Mouse (Mus musculus) small intestine, adult 2 months (tissue): ENCODE data around the gene Man2a1. TPM values are rescaled to one million over a fixed set of nuclear protein-coding genes. Genes with fewer than 3 reads are reported as not detected.

ENCODE experiments used
- H3K27ac ChIP-seq: fragments of 200-500 bp; 2 replicates; pipeline ENCODE4 v1.5.1; 2012; ENCODE audit warnings: low read depth, low read length, control low read depth, inconsistent platforms; ENCODE audit not compliant: insufficient read depth
- H3K27me3 ChIP-seq: fragments of 200-500 bp; 2 replicates; pipeline ENCODE4 v1.6.1; 2012; ENCODE audit warnings: mild to moderate bottlenecking, moderate library complexity, low read length, inconsistent platforms; ENCODE audit not compliant: control insufficient read depth, insufficient read depth
- H3K36me3 ChIP-seq: fragments of 200-500 bp; 2 replicates; pipeline ENCODE4 v1.6.1; 2012; ENCODE audit warnings: mild to moderate bottlenecking, low read length, control low read depth, inconsistent platforms; ENCODE audit not compliant: control insufficient read depth, insufficient read depth
- H3K4me1 ChIP-seq: fragments of 200-500 bp; 2 replicates; pipeline ENCODE4 v1.6.1; 2012; ENCODE audit warnings: low read length, inconsistent platforms, mixed read lengths; ENCODE audit not compliant: control insufficient read depth, insufficient read depth, insufficient read length
- H3K4me3 ChIP-seq: fragments of 200-500 bp; 2 replicates; pipeline ENCODE4 v1.5.1; 2012; ENCODE audit warnings: low read depth, mild to moderate bottlenecking, control low read depth, inconsistent platforms, low read length, moderate library complexity
- CTCF ChIP-seq: fragments of 200-500 bp; IDR thresholded peaks from 2 replicates; pipeline ENCODE4 v1.5.1; 2012; ENCODE audit warnings: low read depth, mild to moderate bottlenecking, control low read depth, inconsistent platforms, low read length, moderate library complexity, mixed read lengths; ENCODE audit not compliant: insufficient replicate concordance, insufficient read length; ENCODE audit errors: extremely low read depth
- POLR2A ChIP-seq: fragments of 200-500 bp; IDR thresholded peaks from 2 replicates; pipeline ENCODE4 v1.6.1; 2012; ENCODE audit warnings: low read depth, mild to moderate bottlenecking, control low read depth, inconsistent platforms, low read length, moderate library complexity
- WGBS: fragments of 180-500 bp; shearing (Covaris S2); methylation state at CpG from one replicate; pipeline ENCODE4 v1.1.7; 2018; 5-methylcytosine and 5-hydroxymethylcytosine counted together
- polyA plus RNA-seq: library from polyadenylated mRNA; depleted of rRNA; stranded (reverse); fragments of >200 nt; gene quantifications from 2 replicates; pipeline ENCODE4 v1.2.3, GENCODE M21; 2012; rRNA removed

Man2a1 gene
- 4.8 and 6.7 TPM in 2 replicates for polyA plus RNA-seq

GRCm38 (mm10) chr17:64600372-64601090 is at the start of gene Man2a1:
Gene Man2a1, plus strand, starts transcription at chr17:64600736.
- peak within 1 kb of the TSS; percentile 81 for H3K4me3 ChIP-seq
- under 1% methylated on average over 65 of the region's 69 CpGs for WGBS
- peak; percentile 94 for TF ChIP-seq POLR2A
- peak; percentile 21; the same call in 1 of the 2 replicates for TF ChIP-seq CTCF

DNA sequence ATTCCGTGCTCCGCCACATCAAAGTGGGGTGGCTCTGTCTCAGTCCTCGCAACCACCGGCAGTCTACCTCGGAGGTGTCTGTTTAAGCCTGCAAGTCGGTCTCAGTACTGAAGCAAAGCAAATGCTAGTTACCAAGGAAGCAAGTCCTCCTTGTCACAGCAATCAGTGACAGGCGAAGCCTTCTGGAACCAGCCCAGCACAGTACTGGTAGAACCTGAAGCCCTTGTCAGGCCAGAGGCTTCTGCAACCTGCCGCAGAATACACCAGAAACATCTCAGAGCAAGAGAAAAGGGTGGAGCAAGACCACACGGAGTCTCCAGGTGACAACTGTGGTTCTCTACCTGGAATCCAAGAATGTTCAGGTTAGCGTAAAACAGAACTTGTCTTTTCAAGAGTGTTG is 47.2 kb upstream of the Man2a1 start:
- Histone ChIP-seq H3K4me1 (no peaks in the 10 kb centered on the region), H3K27ac (no peak overlapping the region), H3K4me3 (no peak overlapping the region), H3K27me3 (no peaks in the 10 kb centered on the region), H3K36me3 (no peaks in the 10 kb centered on the region)
- TF ChIP-seq POLR2A, result no peak
- no peak for TF ChIP-seq CTCF
- WGBS, result 86% methylated on average over 10 of the region's 10 CpGs

More at GRCm38 (mm10) chr17:64600372-64601090, at the start of gene Man2a1:
- Histone ChIP-seq H3K4me1 (peaks cover 11% of the 10 kb centered on the region; the same call in 1 of the 2 replicates), H3K36me3 (no peaks in the 10 kb centered on the region), H3K27ac (peak within 1 kb of the TSS; percentile 95), H3K27me3 (no peaks in the 10 kb centered on the region)

DNA sequence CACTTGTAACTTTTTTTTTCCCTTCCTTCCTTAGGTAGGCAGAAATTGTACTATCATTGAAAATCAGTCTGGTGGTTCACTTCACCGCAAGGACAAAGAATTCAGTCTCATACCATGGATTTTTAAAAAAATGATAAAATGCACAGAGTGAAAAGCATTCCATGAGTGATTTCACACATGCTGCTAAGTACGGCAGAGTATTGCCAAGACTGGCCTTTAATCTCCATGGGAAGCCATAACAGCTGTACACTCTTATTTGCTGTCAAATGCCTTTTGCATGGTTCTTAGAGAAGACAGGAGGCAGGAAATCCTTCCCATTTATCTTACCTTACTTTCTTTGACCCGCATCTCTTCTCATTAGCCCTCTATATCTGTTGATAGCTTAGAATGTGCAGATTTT is 45.6 kb upstream of the Man2a1 start:
- Histone ChIP-seq H3K4me3 (no peak overlapping the region), H3K4me1 (no peaks in the 10 kb centered on the region), H3K36me3 (no peaks in the 10 kb centered on the region), H3K27ac (no peak overlapping the region), H3K27me3 (no peaks in the 10 kb centered on the region)
- 83% methylated on average over 3 of the region's 3 CpGs for WGBS
- TF ChIP-seq CTCF (no peak), POLR2A (no peak)

DNA sequence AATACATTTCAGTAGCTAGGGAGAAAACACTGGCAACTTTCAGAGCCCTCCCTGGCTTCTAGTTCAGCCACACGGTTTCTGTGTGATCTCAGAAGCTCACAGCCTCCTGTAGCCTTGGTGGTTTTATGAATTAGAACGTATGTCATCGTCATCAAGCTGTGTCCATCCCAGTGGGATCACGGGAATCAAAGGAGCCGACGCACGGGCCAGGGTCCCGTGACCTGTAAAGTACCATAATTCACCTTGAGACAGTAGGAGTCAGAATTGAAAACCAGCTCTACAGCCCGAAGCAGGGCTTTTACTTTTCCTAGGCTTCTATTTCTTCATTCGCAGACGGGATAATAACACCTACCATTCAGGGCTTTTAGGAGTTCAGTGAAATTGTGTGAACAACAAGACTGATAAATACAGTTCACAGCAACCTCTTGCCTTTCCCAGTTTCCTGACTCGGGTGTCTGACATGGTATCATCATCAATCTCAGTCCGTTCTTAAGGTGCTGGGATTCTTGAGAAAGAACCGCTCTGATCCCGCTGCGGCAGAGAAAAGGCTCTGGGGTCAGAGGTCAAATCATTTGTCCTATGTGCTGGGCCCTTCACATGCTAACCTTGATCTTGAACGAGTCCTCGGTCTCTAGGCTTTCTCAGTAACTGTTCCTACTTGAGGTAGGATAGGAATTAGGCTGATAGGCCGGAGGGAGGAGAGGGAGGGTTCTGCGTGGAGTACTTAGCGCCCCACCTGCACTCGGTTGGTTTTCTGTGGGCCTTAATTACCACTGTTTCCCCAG is 43.7 kb upstream of the Man2a1 start:
- Histone ChIP-seq H3K36me3 (no peaks in the 10 kb centered on the region), H3K4me1 (no peaks in the 10 kb centered on the region), H3K27ac (no peak overlapping the region), H3K4me3 (no peak overlapping the region), H3K27me3 (no peaks in the 10 kb centered on the region)
- 89% methylated on average over 22 of the region's 22 CpGs for WGBS
- no peak for TF ChIP-seq POLR2A
- TF ChIP-seq CTCF, result no peak

- no peaks in the 10 kb centered on the region for H3K4me1 ChIP-seq
- no peak overlapping the region for H3K27ac ChIP-seq
- TF ChIP-seq CTCF (no peak), POLR2A (no peak)
- no peaks in the 10 kb centered on the region for H3K27me3 ChIP-seq
- H3K36me3 ChIP-seq, result no peaks in the 10 kb centered on the region
- H3K4me3 ChIP-seq, result no peak overlapping the region
- WGBS, result 10% methylated on average over 4 of the region's 4 CpGs
Observed at GRCm38 (mm10) chr17:64558994-64559540, 41.5 kb upstream of the Man2a1 start.

DNA sequence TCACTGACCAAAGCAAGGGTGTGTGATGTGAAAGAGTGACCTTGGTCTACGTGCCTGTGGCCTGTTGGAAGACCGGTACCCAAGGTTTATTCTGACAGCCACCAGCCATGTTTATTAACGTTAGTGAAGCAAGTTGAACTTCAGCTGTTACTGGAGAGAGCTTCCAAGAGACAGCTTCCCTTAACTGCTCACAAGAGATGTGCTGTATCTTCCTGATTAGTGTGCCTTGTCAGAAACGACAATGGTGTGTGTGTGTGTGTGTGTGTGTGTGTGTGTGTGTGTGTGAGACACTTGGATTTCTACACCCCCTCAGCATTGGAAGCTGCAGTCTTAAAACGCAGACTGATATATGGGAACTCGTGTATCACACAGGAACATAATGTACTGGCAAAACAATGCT is 34.1 kb upstream of the Man2a1 start:
- Histone ChIP-seq H3K27ac (no peak overlapping the region), H3K27me3 (no peaks in the 10 kb centered on the region), H3K4me3 (no peak overlapping the region), H3K36me3 (no peaks in the 10 kb centered on the region), H3K4me1 (no peaks in the 10 kb centered on the region)
- TF ChIP-seq CTCF (no peak), POLR2A (no peak)
- WGBS, result 72% methylated on average over 6 of the region's 6 CpGs

DNA sequence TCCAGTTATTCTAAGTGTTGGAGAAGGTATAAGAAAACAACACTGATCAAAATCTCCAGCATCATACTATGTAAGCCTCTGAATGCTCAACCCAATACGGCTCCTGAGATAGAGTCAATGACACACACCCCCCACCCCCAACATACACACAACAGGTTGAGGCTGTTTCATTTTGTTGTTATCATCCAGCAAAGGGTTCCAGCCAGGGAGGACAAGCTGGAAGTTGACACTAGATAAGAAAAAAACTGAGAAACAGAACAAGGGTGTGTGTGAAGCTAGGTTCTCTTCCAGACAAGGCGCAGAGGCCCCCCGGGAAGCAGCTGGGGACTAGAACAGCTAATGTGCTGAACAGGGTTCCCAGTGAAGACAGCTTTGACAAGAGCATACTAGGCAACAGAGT is 33.0 kb upstream of the Man2a1 start:
- Histone ChIP-seq H3K4me1 (no peaks in the 10 kb centered on the region), H3K27ac (no peak overlapping the region), H3K36me3 (no peaks in the 10 kb centered on the region), H3K27me3 (no peaks in the 10 kb centered on the region), H3K4me3 (no peak overlapping the region)
- 78% methylated on average over 3 of the region's 3 CpGs for WGBS
- TF ChIP-seq CTCF, result no peak
- TF ChIP-seq POLR2A, result no peak
